Mouse (Mus musculus): ENCODE data around the gene Mrpl4. TPM values are rescaled to one million over a fixed set of nuclear protein-coding genes. Genes with fewer than 3 reads are reported as not detected.

Gene Mrpl4
- polyA plus RNA-seq, 1 experiment from 2014 or later: 98.6 TPM

GRCm38 (mm10) chr9:20979181-20979580 lies 23.4 kb upstream of the Mrpl4 start:
- H3K36me3 ChIP-seq (ENCODE audit: control insufficient read depth, insufficient read depth, low read length): no peaks in the 10 kb centered on the region
- WGBS: 74% methylated on average over 5 of the region's 5 CpGs
- H3K4me2 ChIP-seq (ENCODE audit: low read length): no peak overlapping the region
- H3K27me3 ChIP-seq (ENCODE audit: control insufficient read depth, insufficient read depth, low read length): no peaks in the 10 kb centered on the region
- H3K4me3 ChIP-seq (replicated peaks; ENCODE audit: low read depth, low read length): no peak overlapping the region
- no peak overlapping the region for H3K9ac ChIP-seq (replicated peaks; ENCODE audit: low read length)
- peaks cover 15% of the 10 kb centered on the region for H3K4me1 ChIP-seq (ENCODE audit: control insufficient read depth, insufficient read depth, low read length)
- no peaks in the 10 kb centered on the region for H3K9me3 ChIP-seq (ENCODE audit: control insufficient read depth, low read length)
- ATAC-seq (ENCODE audit: low FRiP score, low TSS enrichment) (no peak), DNase-seq (no peak)
- no peak overlapping the region for H3K27ac ChIP-seq (replicated peaks; ENCODE audit: low read depth, low read length)

GRCm38 (mm10) chr9:20979769-20980168 lies 22.8 kb upstream of the Mrpl4 start:
- peaks cover 14% of the 10 kb centered on the region for H3K4me1 ChIP-seq (ENCODE audit: control insufficient read depth, insufficient read depth, low read length)
- WGBS: 86% methylated on average over 7 of the region's 7 CpGs

DNA sequence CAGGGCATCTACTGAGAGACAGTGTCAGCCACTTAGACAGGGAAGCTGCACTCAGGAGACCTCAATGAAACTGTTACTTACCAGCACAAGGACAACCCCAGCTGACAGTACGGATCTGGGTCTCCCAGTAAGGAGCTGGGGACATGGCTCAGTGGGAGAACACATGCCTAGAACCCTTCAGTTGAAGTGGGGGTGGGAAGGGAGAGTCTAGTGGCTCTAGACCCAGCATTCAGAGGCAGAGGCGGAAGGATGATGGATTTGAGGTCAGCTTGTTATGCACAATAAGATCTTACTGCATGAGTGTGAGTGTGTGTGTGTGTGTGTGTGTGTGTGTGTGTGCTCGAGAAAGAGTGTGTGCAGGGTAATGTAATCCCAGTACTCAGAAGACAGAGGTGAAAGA lies 20.4 kb upstream of the Mrpl4 start:
- H3K9ac ChIP-seq (replicated peaks; ENCODE audit: low read length): no peak overlapping the region
- ATAC-seq (ENCODE audit: low FRiP score, low TSS enrichment): no peak
- no peaks in the 10 kb centered on the region for H3K9me3 ChIP-seq (ENCODE audit: control insufficient read depth, low read length)
- no peaks in the 10 kb centered on the region for H3K4me1 ChIP-seq (ENCODE audit: control insufficient read depth, insufficient read depth, low read length)
- no peak overlapping the region for H3K4me3 ChIP-seq (replicated peaks; ENCODE audit: low read depth, low read length)
- 77% methylated on average over 3 of the region's 3 CpGs for WGBS
- H3K36me3 ChIP-seq (ENCODE audit: control insufficient read depth, insufficient read depth, low read length): no peaks in the 10 kb centered on the region
- no peak for DNase-seq
- no peak overlapping the region for H3K4me2 ChIP-seq (ENCODE audit: low read length)
- H3K27ac ChIP-seq (replicated peaks; ENCODE audit: low read depth, low read length): no peak overlapping the region
- H3K27me3 ChIP-seq (ENCODE audit: control insufficient read depth, insufficient read depth, low read length): no peaks in the 10 kb centered on the region

More at GRCm38 (mm10) chr9:20979769-20980168, 22.8 kb upstream of the Mrpl4 start:
- Histone ChIP-seq H3K4me2 (ENCODE audit: low read length) (no peak overlapping the region), H3K9ac (replicated peaks; ENCODE audit: low read length) (no peak overlapping the region), H3K4me3 (replicated peaks; ENCODE audit: low read depth, low read length) (no peak overlapping the region), H3K9me3 (ENCODE audit: control insufficient read depth, low read length) (no peaks in the 10 kb centered on the region), H3K27me3 (ENCODE audit: control insufficient read depth, insufficient read depth, low read length) (no peaks in the 10 kb centered on the region), H3K27ac (replicated peaks; ENCODE audit: low read depth, low read length) (no peak overlapping the region), H3K36me3 (ENCODE audit: control insufficient read depth, insufficient read depth, low read length) (no peaks in the 10 kb centered on the region)
- DNase-seq: no peak
- no peak for ATAC-seq (ENCODE audit: low FRiP score, low TSS enrichment)

- WGBS: 78% methylated on average over 5 of the region's 5 CpGs
- Histone ChIP-seq H3K4me3 (replicated peaks; ENCODE audit: low read depth, low read length) (no peak overlapping the region), H3K4me1 (ENCODE audit: control insufficient read depth, insufficient read depth, low read length) (no peaks in the 10 kb centered on the region), H3K4me2 (ENCODE audit: low read length) (no peak overlapping the region), H3K27ac (replicated peaks; ENCODE audit: low read depth, low read length) (no peak overlapping the region), H3K27me3 (ENCODE audit: control insufficient read depth, insufficient read depth, low read length) (no peaks in the 10 kb centered on the region), H3K9me3 (ENCODE audit: control insufficient read depth, low read length) (no peaks in the 10 kb centered on the region), H3K36me3 (ENCODE audit: control insufficient read depth, insufficient read depth, low read length) (no peaks in the 10 kb centered on the region), H3K9ac (replicated peaks; ENCODE audit: low read length) (no peak overlapping the region)
- DNase-seq (no peak), ATAC-seq (ENCODE audit: low FRiP score, low TSS enrichment) (no peak)
These were observed 19.4 kb upstream of the Mrpl4 start for GRCm38 (mm10) chr9:20983169-20983568.

GRCm38 (mm10) chr9:20986952-20987686 lies 15.4 kb upstream of the Mrpl4 start:
- no peak overlapping the region for H3K4me3 ChIP-seq (replicated peaks; ENCODE audit: low read depth, low read length)
- H3K9me3 ChIP-seq (ENCODE audit: control insufficient read depth, low read length): no peaks in the 10 kb centered on the region
- H3K27ac ChIP-seq (replicated peaks; ENCODE audit: low read depth, low read length): no peak overlapping the region
- WGBS: 65% methylated on average over 15 of the region's 15 CpGs
- ATAC-seq (ENCODE audit: low FRiP score, low TSS enrichment): no peak
- H3K9ac ChIP-seq (replicated peaks; ENCODE audit: low read length): no peak overlapping the region
- DNase-seq: no peak
- H3K4me2 ChIP-seq (ENCODE audit: low read length): no peak overlapping the region
- no peaks in the 10 kb centered on the region for H3K27me3 ChIP-seq (ENCODE audit: control insufficient read depth, insufficient read depth, low read length)
- H3K36me3 ChIP-seq (ENCODE audit: control insufficient read depth, insufficient read depth, low read length): no peaks in the 10 kb centered on the region
- H3K4me1 ChIP-seq (ENCODE audit: control insufficient read depth, insufficient read depth, low read length): no peaks in the 10 kb centered on the region

GRCm38 (mm10) chr9:20987953-20988352 lies 14.6 kb upstream of the Mrpl4 start:
- DNase-seq (no peak), ATAC-seq (ENCODE audit: low FRiP score, low TSS enrichment) (no peak)
- 28% methylated on average over 7 of the region's 7 CpGs for WGBS
- Histone ChIP-seq H3K4me2 (ENCODE audit: low read length) (no peak overlapping the region), H3K4me1 (ENCODE audit: control insufficient read depth, insufficient read depth, low read length) (no peaks in the 10 kb centered on the region), H3K36me3 (ENCODE audit: control insufficient read depth, insufficient read depth, low read length) (no peaks in the 10 kb centered on the region), H3K9ac (replicated peaks; ENCODE audit: low read length) (no peak overlapping the region), H3K9me3 (ENCODE audit: control insufficient read depth, low read length) (no peaks in the 10 kb centered on the region), H3K27me3 (ENCODE audit: control insufficient read depth, insufficient read depth, low read length) (no peaks in the 10 kb centered on the region), H3K27ac (replicated peaks; ENCODE audit: low read depth, low read length) (no peak overlapping the region), H3K4me3 (replicated peaks; ENCODE audit: low read depth, low read length) (no peak overlapping the region)

- H3K9ac ChIP-seq (replicated peaks; ENCODE audit: low read length): peak overlapping the region; percentile 34; the same call in 1 of the 2 replicates
- no peak overlapping the region for H3K4me3 ChIP-seq (replicated peaks; ENCODE audit: low read depth, low read length)
These were observed 11.7 kb upstream of the Mrpl4 start for GRCm38 (mm10) chr9:20990861-20991260.

DNA sequence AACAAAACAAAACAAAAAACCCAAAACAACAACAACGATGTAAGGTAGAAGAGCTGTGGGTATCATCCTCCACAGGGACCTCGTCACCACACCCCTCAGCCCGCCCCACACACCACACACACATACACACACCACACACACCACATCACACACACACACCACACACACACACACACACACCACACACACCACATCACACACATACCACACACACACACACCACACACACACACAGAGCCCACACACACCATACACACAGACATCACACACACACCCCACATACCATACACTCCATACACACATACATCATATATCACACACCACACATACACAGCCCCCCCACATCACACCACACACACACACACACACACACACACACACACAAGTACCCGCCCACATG lies 11.0 kb upstream of the Mrpl4 start:
- no peak for ATAC-seq (ENCODE audit: low FRiP score, low TSS enrichment)
- H3K4me2 ChIP-seq (ENCODE audit: low read length): no peak overlapping the region
- no peak overlapping the region for H3K27ac ChIP-seq (replicated peaks; ENCODE audit: low read depth, low read length)
- no peaks in the 10 kb centered on the region for H3K27me3 ChIP-seq (ENCODE audit: control insufficient read depth, insufficient read depth, low read length)
- 95% methylated on average over 4 of the region's 4 CpGs for WGBS
- H3K9me3 ChIP-seq (ENCODE audit: control insufficient read depth, low read length): no peaks in the 10 kb centered on the region
- no peak overlapping the region for H3K9ac ChIP-seq (replicated peaks; ENCODE audit: low read length)
- DNase-seq: no peak
- no peak overlapping the region for H3K4me3 ChIP-seq (replicated peaks; ENCODE audit: low read depth, low read length)
- H3K4me1 ChIP-seq (ENCODE audit: control insufficient read depth, insufficient read depth, low read length): no peaks in the 10 kb centered on the region
- H3K36me3 ChIP-seq (ENCODE audit: control insufficient read depth, insufficient read depth, low read length): no peaks in the 10 kb centered on the region

More at GRCm38 (mm10) chr9:20990861-20991260, 11.7 kb upstream of the Mrpl4 start:
- Histone ChIP-seq H3K27me3 (ENCODE audit: control insufficient read depth, insufficient read depth, low read length) (no peaks in the 10 kb centered on the region), H3K9me3 (ENCODE audit: control insufficient read depth, low read length) (no peaks in the 10 kb centered on the region), H3K4me2 (ENCODE audit: low read length) (no peak overlapping the region), H3K36me3 (ENCODE audit: control insufficient read depth, insufficient read depth, low read length) (no peaks in the 10 kb centered on the region), H3K4me1 (ENCODE audit: control insufficient read depth, insufficient read depth, low read length) (no peaks in the 10 kb centered on the region), H3K27ac (replicated peaks; ENCODE audit: low read depth, low read length) (no peak overlapping the region)
- ATAC-seq (ENCODE audit: low FRiP score, low TSS enrichment): no peak
- DNase-seq: no peak
- 4% methylated on average over 10 of the region's 10 CpGs for WGBS

DNA sequence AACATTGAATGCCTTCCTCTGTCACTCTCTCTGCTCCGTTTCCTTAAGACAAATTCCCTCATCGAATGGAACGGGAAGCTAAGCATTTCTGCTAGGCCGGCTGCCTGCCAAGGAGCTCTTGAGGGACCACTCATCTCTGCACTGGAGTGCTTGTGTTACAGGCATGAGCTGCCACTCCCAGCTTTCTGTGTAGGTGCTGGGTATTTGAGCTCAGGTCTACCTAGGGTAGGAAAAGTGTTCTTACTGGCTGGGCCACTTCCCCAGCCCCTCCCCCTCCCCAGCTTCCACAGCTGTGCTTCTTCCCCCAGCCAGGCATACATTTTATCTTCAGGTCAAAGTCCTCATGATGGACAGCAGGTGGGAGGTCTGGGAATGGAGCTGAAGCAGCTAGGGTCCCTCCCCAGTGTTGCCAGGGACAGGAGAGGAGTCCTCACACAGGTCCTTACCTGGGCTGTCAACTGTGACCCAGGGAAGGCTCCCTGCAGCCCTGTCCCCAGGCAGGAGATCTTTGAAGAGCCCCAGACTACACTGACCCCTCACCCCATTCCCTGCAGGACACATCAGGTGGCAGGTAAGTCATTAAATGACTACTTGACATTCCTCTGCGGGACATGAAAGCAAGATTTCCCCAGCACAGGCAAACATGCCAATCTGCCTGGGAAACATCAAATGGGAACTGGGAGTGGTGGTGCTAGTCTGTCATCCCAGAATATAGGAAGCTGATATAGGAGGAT lies 9.2 kb upstream of the Mrpl4 start:
- no peak overlapping the region for H3K4me3 ChIP-seq (replicated peaks; ENCODE audit: low read depth, low read length)
- ATAC-seq (ENCODE audit: low FRiP score, low TSS enrichment) (no peak), DNase-seq (no peak)
- no peaks in the 10 kb centered on the region for H3K9me3 ChIP-seq (ENCODE audit: control insufficient read depth, low read length)
- no peak overlapping the region for H3K9ac ChIP-seq (replicated peaks; ENCODE audit: low read length)
- H3K4me2 ChIP-seq (ENCODE audit: low read length): no peak overlapping the region
- no peaks in the 10 kb centered on the region for H3K36me3 ChIP-seq (ENCODE audit: control insufficient read depth, insufficient read depth, low read length)
- WGBS: 52% methylated on average over 5 of the region's 5 CpGs
- H3K27me3 ChIP-seq (ENCODE audit: control insufficient read depth, insufficient read depth, low read length): no peaks in the 10 kb centered on the region
- no peaks in the 10 kb centered on the region for H3K4me1 ChIP-seq (ENCODE audit: control insufficient read depth, insufficient read depth, low read length)
- H3K27ac ChIP-seq (replicated peaks; ENCODE audit: low read depth, low read length): no peak overlapping the region
